Mouse (Mus musculus): ENCODE measurements around the gene Aldh1l1. TPM values are rescaled to one million over a fixed set of nuclear protein-coding genes. Genes with fewer than 3 reads are reported as not detected.

The Aldh1l1 gene
- total and polyA plus RNA-seq, 3 experiments = 0.05 TPM; not detected in 2

DNA sequence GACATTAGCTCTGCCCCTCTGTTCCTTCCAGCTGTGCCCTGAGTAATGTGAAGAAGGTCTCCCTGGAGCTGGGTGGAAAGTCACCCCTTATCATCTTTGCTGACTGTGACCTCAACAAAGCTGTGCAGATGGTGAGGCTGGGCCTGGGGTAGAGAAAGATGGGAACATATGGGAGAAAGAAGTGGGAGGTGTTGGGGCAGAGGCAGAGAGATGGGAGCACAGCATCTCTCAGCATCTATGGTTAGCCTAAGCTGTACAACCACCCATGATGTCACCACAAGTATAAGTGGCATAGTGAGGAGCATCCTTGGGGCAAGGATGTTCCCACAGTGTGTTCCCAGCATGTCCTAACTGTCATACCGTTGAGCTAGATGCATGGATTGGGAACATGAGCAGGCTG is 104.5 kb downstream of the Aldh1l1 start:
- Histone ChIP-seq H3K4me3 (ENCODE audit: low read depth, low read length) (no peak overlapping the region), H3K36me3 (replicated peaks) (no peaks in the 10 kb centered on the region), H3K4me1 (ENCODE audit: insufficient read depth, low read depth, low read length) (no peaks in the 10 kb centered on the region), H3K9me3 (replicated peaks) (peaks cover 3% of the 10 kb centered on the region), H3K27me3 (ENCODE audit: insufficient read depth, low read length) (peaks cover 14% of the 10 kb centered on the region)
- TF ChIP-seq CTCF (IDR thresholded peaks at IDR 0.05; ENCODE audit: low read depth, low read length) (no peak), GATA2 (IDR thresholded peaks at IDR 0.05; ENCODE audit: borderline replicate concordance, low read depth, low read length) (no peak), POLR2AphosphoS5 (IDR thresholded peaks at IDR 0.05; ENCODE audit: insufficient replicate concordance, low read depth, low read length) (no peak), GATA1 (IDR thresholded peaks at IDR 0.05; ENCODE audit: borderline replicate concordance, low read length) (no peak)
- ATAC-seq (ENCODE audit: extremely low read depth, insufficient number of reproducible peaks, low FRiP score, poor library complexity, severe bottlenecking) (no peak), DNase-seq (ENCODE audit: low spot score) (no peak)

DNA sequence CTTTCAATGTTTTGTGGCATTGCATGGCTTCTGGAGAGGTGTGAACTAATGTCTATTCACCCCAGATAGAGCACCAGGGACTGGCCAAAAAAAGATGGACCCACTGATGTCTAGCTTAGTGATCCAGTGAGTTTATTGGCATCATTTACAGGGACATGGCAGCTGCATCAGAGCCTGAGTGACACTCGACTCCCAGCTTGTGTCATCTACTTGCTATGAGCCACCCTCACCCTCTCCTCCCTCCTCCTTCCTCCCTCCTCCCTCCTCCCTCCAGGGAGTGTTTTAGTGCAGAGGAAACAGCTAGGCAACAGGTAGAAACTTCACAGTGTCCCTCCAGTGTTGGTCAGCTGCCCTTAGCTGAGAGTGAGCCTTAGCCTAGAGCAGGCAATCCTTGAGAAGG is 108.7 kb downstream of the Aldh1l1 start:
- no peak for ATAC-seq (ENCODE audit: extremely low read depth, insufficient number of reproducible peaks, low FRiP score, poor library complexity, severe bottlenecking)
- TF ChIP-seq POLR2AphosphoS5 (IDR thresholded peaks at IDR 0.05; ENCODE audit: insufficient replicate concordance, low read depth, low read length) (no peak), CTCF (IDR thresholded peaks at IDR 0.05; ENCODE audit: low read depth, low read length) (no peak), GATA1 (IDR thresholded peaks at IDR 0.05; ENCODE audit: borderline replicate concordance, low read length) (no peak), GATA2 (IDR thresholded peaks at IDR 0.05; ENCODE audit: borderline replicate concordance, low read depth, low read length) (no peak), TAL1 (conservative IDR thresholded peaks at IDR 0.05; ENCODE audit: low read depth, low read length) (no peak)
- H3K36me3 ChIP-seq (replicated peaks) = no peaks in the 10 kb centered on the region
- no peaks in the 10 kb centered on the region for H3K4me1 ChIP-seq (ENCODE audit: insufficient read depth, low read depth, low read length)
- no peak overlapping the region for H3K4me3 ChIP-seq (ENCODE audit: low read depth, low read length)
- H3K27me3 ChIP-seq (ENCODE audit: insufficient read depth, low read length) = peaks cover 26% of the 10 kb centered on the region
- H3K9me3 ChIP-seq (replicated peaks) = peaks cover 3% of the 10 kb centered on the region
- no peak for DNase-seq (ENCODE audit: low spot score)

DNA sequence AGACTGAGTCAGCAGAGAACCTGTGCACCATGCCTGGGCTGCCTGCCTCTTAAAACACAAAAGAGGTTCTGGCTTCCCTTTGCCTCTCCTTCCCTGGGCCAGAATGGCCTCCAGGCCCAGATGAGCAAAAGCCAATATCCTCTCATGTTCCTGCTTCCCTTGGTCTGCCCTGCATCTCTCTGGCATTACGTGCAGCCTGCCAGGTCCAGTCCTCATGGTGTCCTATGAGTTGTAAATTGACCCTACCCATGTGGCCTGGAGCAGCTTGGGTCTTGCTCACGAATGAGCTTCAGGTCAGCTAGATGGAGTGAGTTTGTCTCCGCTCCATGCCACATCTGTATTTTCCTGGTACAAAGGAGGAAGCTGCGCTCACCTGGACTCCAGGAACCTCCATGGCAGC is 110.8 kb downstream of the Aldh1l1 start:
- no peak for TF ChIP-seq POLR2AphosphoS5 (IDR thresholded peaks at IDR 0.05; ENCODE audit: insufficient replicate concordance, low read depth, low read length)
- TF ChIP-seq CTCF (IDR thresholded peaks at IDR 0.05; ENCODE audit: low read depth, low read length) = no peak
- no peak for TF ChIP-seq GATA2 (IDR thresholded peaks at IDR 0.05; ENCODE audit: borderline replicate concordance, low read depth, low read length)
- TF ChIP-seq GATA1 (IDR thresholded peaks at IDR 0.05; ENCODE audit: borderline replicate concordance, low read length) = no peak
- no peak for TF ChIP-seq TAL1 (conservative IDR thresholded peaks at IDR 0.05; ENCODE audit: low read depth, low read length)
- ATAC-seq (ENCODE audit: extremely low read depth, insufficient number of reproducible peaks, low FRiP score, poor library complexity, severe bottlenecking) (no peak), DNase-seq (ENCODE audit: low spot score) (no peak)
- H3K27me3 ChIP-seq (ENCODE audit: insufficient read depth, low read length) = peaks cover 32% of the 10 kb centered on the region
- H3K4me1 ChIP-seq (ENCODE audit: insufficient read depth, low read depth, low read length) = no peaks in the 10 kb centered on the region
- H3K4me3 ChIP-seq (ENCODE audit: low read depth, low read length) = no peak overlapping the region
- peaks cover 3% of the 10 kb centered on the region for H3K9me3 ChIP-seq (replicated peaks)
- H3K36me3 ChIP-seq (replicated peaks) = no peaks in the 10 kb centered on the region

DNA sequence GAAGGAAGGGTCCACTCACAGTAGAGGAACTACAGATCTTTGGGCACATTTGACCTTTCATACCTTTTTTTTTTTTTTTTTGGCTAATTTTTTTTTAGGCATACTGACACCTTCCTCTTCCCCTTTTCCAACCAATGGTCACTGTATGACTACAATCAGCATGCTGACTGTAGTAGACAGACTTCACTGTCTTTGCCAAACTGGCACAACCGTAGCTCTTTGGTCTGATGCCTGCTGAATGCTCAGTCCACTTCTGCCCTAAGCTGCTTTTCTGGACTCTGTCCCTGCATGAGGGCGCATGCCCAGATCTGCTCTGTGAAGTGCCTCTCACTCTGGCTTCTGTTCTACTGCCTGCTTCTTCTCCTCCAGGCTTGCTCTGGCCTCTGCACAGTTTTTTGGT is 111.4 kb downstream of the Aldh1l1 start:
- Histone ChIP-seq H3K4me1 (ENCODE audit: insufficient read depth, low read depth, low read length) (no peaks in the 10 kb centered on the region), H3K36me3 (replicated peaks) (no peaks in the 10 kb centered on the region), H3K9me3 (replicated peaks) (peaks cover 3% of the 10 kb centered on the region), H3K4me3 (ENCODE audit: low read depth, low read length) (no peak overlapping the region), H3K27me3 (ENCODE audit: insufficient read depth, low read length) (peaks cover 37% of the 10 kb centered on the region)
- ATAC-seq (ENCODE audit: extremely low read depth, insufficient number of reproducible peaks, low FRiP score, poor library complexity, severe bottlenecking) = no peak
- no peak for DNase-seq (ENCODE audit: low spot score)
- TF ChIP-seq TAL1 (conservative IDR thresholded peaks at IDR 0.05; ENCODE audit: low read depth, low read length) (no peak), GATA2 (IDR thresholded peaks at IDR 0.05; ENCODE audit: borderline replicate concordance, low read depth, low read length) (no peak)

DNA sequence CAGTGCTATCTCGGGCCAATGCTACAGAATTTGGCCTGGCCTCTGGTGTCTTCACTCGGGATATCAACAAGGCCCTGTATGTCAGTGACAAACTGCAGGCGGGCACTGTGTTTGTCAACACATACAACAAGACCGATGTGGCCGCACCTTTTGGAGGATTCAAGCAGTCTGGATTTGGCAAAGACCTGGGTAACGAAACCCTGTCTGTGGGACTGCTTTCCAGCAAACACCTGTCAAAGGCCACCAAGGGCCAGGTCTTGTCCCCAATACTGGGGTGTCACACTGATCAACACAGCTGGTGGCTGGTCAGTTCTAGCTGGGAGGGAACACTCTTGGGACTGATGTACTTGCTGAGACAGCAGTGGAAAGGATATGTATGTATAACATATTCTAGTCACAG is 112.0 kb downstream of the Aldh1l1 start:
- H3K9me3 ChIP-seq (replicated peaks) = peaks cover 3% of the 10 kb centered on the region
- ATAC-seq (ENCODE audit: extremely low read depth, insufficient number of reproducible peaks, low FRiP score, poor library complexity, severe bottlenecking) (no peak), DNase-seq (ENCODE audit: low spot score) (no peak)
- H3K4me1 ChIP-seq (ENCODE audit: insufficient read depth, low read depth, low read length) = peaks cover 2% of the 10 kb centered on the region
- no peaks in the 10 kb centered on the region for H3K36me3 ChIP-seq (replicated peaks)
- no peak overlapping the region for H3K4me3 ChIP-seq (ENCODE audit: low read depth, low read length)
- H3K27me3 ChIP-seq (ENCODE audit: insufficient read depth, low read length) = peaks cover 43% of the 10 kb centered on the region
- TF ChIP-seq TAL1 (conservative IDR thresholded peaks at IDR 0.05; ENCODE audit: low read depth, low read length) = no peak
- no peak for TF ChIP-seq GATA1 (IDR thresholded peaks at IDR 0.05; ENCODE audit: borderline replicate concordance, low read length)
- TF ChIP-seq CTCF (IDR thresholded peaks at IDR 0.05; ENCODE audit: low read depth, low read length) = no peak
- no peak for TF ChIP-seq GATA2 (IDR thresholded peaks at IDR 0.05; ENCODE audit: borderline replicate concordance, low read depth, low read length)
- TF ChIP-seq POLR2AphosphoS5 (IDR thresholded peaks at IDR 0.05; ENCODE audit: insufficient replicate concordance, low read depth, low read length) = no peak

DNA sequence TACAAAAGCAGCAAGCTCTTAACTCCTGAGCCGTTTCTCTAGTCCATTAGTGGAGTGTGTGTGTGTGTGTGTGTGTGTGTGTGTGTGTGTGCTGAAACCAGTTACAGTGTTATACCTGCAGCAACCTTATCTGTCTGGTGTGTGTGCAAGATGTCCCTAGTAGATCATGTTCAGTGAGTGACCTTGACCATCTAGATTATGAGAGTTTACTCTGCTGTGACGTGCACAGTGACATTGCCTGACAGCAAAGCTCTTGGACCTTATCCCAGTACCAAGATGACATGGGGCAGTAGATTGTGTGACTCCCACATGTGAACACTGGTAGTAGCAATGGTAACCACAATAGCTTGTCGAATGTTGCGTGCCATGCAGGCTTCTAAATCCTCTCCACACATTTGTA is 114.1 kb downstream of the Aldh1l1 start:
- no peaks in the 10 kb centered on the region for H3K36me3 ChIP-seq (replicated peaks)
- peaks cover 48% of the 10 kb centered on the region for H3K27me3 ChIP-seq (ENCODE audit: insufficient read depth, low read length)
- H3K9me3 ChIP-seq (replicated peaks) = peaks cover under 1% of the 10 kb centered on the region; the same call in 1 of the 2 replicates
- DNase-seq (ENCODE audit: low spot score) = no peak
- ATAC-seq (ENCODE audit: extremely low read depth, insufficient number of reproducible peaks, low FRiP score, poor library complexity, severe bottlenecking) = no peak
- H3K4me1 ChIP-seq (ENCODE audit: insufficient read depth, low read depth, low read length) = peaks cover 18% of the 10 kb centered on the region
- H3K4me3 ChIP-seq (ENCODE audit: low read depth, low read length) = no peak overlapping the region
- no peak for TF ChIP-seq POLR2AphosphoS5 (IDR thresholded peaks at IDR 0.05; ENCODE audit: insufficient replicate concordance, low read depth, low read length)
- no peak for TF ChIP-seq GATA1 (IDR thresholded peaks at IDR 0.05; ENCODE audit: borderline replicate concordance, low read length)
- no peak for TF ChIP-seq CTCF (IDR thresholded peaks at IDR 0.05; ENCODE audit: low read depth, low read length)
- no peak for TF ChIP-seq GATA2 (IDR thresholded peaks at IDR 0.05; ENCODE audit: borderline replicate concordance, low read depth, low read length)
- no peak for TF ChIP-seq TAL1 (conservative IDR thresholded peaks at IDR 0.05; ENCODE audit: low read depth, low read length)

DNA sequence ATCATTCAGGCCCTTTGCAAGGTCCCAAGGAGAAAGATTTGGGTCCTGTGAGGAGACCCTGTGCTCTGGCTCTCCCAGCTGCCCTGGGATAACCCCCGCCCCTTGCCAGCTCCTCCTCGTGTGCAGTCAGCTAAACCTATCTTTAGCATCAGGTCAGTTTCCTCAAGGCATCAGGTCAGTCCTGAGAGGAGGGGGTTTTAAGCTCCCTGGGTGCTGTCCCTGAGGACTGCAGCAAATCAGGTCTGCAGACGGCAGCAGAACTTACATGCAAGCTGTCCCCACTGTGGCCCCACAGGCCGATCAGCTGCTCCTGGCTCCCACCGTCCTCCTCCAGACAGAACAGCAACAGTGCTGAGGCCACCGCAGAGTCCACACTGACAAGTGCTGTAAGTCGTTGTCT is 115.5 kb downstream of the Aldh1l1 start:
- no peak overlapping the region for H3K4me3 ChIP-seq (ENCODE audit: low read depth, low read length)
- H3K9me3 ChIP-seq (replicated peaks) = no peaks in the 10 kb centered on the region
- ATAC-seq (ENCODE audit: extremely low read depth, insufficient number of reproducible peaks, low FRiP score, poor library complexity, severe bottlenecking) (no peak), DNase-seq (ENCODE audit: low spot score) (no peak)
- TF ChIP-seq TAL1 (conservative IDR thresholded peaks at IDR 0.05; ENCODE audit: low read depth, low read length) = no peak
- no peak for TF ChIP-seq CTCF (IDR thresholded peaks at IDR 0.05; ENCODE audit: low read depth, low read length)
- no peak for TF ChIP-seq GATA2 (IDR thresholded peaks at IDR 0.05; ENCODE audit: borderline replicate concordance, low read depth, low read length)
- TF ChIP-seq GATA1 (IDR thresholded peaks at IDR 0.05; ENCODE audit: borderline replicate concordance, low read length) = no peak
- TF ChIP-seq POLR2AphosphoS5 (IDR thresholded peaks at IDR 0.05; ENCODE audit: insufficient replicate concordance, low read depth, low read length) = no peak
- H3K36me3 ChIP-seq (replicated peaks) = no peaks in the 10 kb centered on the region
- H3K27me3 ChIP-seq (ENCODE audit: insufficient read depth, low read length) = peaks cover 42% of the 10 kb centered on the region
- H3K4me1 ChIP-seq (ENCODE audit: insufficient read depth, low read depth, low read length) = peaks cover 31% of the 10 kb centered on the region

Data from G1E (cell line).